Mouse (Mus musculus) adrenal gland, postnatal 14 days (tissue): ENCODE results near the gene Lhfpl3. TPM values are rescaled to one million over a fixed set of nuclear protein-coding genes. Genes with fewer than 3 reads are reported as not detected.
"Not testable (repeated sequence)": the region's sequence is repeated elsewhere in the genome, so short reads cannot be mapped to it uniquely, and the experiment has no call there.

Experiments
- DNase-seq: peaks from one replicate; pipeline ENCODE4 v3.0.0; 2021; ENCODE audit warnings: mixed read lengths
- long read RNA-seq, 2 experiments: library from polyadenylated mRNA; stranded (forward); transcript quantifications; one replicate each; pipeline ENCODE4 v2.0.0; 2021
- total RNA-seq: library from RNA; stranded (reverse); gene quantifications from 2 replicates; pipeline ENCODE4 v1.2.3, GENCODE M21; 2021

Lhfpl3 gene
- 0.45 and 0.89 TPM in 2 replicates for total RNA-seq
- long read RNA-seq, experiment 1, partial matches to known transcripts = 0 of 2 reads
- long read RNA-seq, experiment 1, other reads (novel, unspliced or antisense) = 2 of 2 reads
- long read RNA-seq, experiment 2 = 0 reads

DNA sequence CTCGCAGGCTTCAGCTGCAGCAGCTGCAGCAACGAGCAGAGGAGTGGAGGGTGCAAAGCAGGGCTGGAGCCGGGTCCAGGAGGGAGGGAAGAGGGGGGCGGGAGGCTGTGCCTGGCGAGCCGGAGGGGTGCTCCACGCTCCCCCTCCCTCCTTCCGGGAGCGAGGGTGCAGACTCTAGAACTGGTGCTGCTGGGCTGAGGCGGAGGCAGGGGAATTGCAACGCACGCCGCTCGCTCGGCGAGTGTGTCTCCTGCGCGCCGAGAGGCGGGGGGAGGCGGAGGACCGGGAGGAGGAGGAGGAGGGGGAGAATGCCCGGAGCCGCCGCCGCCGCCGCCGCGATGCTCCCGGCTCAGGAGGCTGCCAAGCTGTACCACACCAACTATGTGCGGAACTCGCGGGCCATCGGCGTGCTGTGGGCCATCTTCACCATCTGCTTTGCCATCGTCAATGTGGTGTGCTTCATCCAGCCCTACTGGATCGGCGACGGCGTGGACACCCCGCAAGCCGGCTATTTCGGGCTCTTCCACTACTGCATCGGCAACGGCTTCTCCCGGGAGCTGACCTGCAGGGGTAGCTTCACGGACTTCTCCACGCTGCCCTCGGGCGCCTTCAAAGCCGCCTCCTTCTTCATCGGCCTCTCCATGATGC lies at the start of gene Lhfpl3:
Gene Lhfpl3, plus strand, starts transcription at position 175 of the 648 bp plus-strand sequence.
- DNase-seq = peak; percentile 35

DNA sequence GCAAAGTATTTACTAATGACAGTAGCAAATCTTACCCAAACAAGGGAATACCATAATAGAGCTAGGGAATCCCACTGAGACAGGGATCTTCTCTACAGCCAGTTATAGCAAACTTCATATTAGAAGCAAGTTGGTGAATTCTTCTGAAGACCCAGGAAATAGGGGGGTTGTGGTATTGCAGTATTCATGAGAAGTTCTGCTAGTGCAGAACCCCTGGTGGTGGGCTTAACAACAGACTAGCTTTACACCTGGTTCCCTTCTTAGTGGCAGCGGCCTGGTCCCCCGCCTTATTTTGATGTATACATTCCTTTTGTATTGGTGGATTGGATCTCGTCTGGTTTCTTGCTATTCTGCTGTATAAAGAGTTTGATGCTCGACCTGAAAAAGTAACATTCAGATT lies 39.6 kb upstream of the Lhfpl3 start:
- not testable (repeated sequence) for DNase-seq

DNA sequence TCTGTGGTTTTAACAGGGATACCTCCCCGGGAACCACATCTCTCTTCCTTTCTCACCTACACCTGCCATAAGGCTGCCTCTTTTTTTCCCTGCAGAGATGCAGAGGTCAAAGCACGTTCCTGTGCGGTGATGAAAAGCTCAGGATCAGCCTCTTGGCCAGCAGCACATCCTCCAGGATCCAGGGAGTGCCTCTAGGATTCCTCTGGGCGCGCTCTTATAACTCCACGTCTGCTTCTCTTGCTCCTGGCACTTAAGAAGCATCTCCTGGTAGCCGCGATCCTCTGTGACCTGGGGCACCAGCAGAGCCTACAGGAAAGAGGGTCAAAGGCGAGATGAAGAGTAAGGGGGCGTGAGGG lies 352 bp upstream of the Lhfpl3 start:
- DNase-seq = no peak

DNA sequence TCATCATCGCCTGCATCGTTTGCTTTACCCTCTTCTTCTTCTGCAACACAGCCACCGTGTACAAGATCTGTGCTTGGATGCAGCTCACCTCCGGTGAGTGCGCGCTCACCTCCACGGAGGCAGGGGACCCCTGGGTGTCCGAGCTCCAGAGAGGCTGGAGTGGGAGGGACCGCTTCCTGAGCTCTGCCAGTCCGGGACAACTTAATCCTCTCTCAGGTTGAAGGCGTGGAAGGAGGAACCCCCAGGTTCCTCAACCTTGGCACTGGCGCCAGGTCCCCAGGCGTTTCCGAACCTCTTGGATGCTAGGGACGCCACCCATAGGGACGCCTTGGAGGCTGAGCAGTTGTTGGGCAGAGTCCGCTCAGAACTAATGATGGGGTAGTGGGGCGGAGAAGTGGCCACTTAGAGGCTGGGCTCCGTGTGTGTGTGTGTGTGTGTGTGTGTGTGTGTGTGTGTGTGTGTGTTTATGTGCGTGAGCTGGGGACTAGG lies 718 bp downstream of the Lhfpl3 start:
- DNase-seq = no peak

DNA sequence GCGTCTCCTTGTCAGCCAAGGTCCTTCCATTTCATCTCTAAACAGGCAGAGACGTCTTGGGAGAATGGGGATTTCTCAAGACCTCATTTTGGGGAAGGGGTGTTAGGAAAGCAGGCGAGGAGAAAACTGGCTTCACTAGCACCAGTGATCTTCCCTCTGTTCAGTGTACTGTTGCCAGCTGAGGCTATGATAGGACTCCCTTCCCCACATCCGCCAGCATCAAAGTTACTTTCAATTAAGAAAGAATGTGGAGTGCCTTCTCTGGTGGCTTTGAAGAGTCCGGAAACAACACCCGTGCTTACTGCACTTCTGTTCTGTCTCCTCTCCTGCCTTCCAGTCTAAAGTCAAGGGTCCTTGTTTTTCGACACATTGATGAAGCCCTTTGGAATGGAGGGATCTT lies 1.4 kb downstream of the Lhfpl3 start:
- no peak for DNase-seq

DNA sequence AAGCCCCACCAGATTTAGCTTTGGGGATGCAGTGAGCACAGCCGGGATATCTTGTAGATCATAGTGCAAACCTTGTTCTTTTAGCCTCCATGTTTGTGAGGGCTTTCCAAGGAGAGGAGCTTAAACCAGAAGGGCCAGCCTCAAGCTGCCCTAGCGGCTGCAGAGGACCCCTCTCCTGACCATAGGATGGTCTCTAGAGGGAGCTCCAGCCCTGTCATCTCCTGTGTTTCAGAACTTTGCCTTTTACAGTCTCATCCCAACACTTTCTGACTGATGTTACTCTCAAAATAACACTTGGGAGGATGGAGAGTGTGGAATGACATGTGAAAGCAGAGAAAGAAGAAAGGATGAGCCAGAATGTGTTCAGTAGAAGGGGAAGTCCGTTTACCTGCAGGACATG lies 11.4 kb downstream of the Lhfpl3 start:
- DNase-seq = no peak

DNA sequence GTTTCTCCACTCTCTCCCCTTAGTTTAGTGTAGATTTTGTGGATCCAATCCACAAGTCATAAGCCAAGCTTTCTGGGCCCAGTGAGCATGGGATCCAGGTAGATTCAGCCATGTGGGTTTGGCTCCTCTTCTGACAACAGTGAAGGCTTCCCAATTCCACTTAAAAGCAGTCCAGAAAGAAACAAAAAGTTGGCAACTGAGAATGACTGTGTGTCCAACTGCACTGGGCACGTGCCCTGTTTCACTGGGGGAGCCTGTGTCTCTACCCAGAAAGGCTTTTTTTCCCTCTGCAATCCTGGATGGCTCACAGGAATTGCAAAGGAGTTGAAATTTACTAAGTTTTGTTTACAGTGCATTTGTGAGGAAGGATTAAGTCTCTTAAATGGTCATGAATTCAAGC lies 24.9 kb downstream of the Lhfpl3 start:
- DNase-seq = no peak

DNA sequence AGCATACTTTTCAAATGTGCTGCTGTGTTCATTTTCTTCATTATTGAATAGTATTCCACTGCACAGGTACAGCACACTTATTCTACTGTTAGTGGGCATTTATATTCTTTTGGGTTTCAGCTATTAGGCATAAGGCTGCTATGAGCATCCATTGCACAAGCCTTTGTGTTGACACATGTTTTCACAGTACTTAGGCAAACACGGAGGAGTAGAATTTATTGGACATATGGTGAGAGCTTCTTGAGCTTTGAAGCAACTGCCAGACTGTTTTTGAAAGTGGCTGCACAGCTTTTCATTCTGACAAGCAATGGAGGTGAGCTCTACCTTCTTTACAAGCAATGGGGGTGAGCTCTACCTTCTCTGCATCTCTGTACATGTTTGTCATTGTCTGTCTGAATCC lies 49.5 kb downstream of the Lhfpl3 start:
- DNase-seq = no peak

DNA sequence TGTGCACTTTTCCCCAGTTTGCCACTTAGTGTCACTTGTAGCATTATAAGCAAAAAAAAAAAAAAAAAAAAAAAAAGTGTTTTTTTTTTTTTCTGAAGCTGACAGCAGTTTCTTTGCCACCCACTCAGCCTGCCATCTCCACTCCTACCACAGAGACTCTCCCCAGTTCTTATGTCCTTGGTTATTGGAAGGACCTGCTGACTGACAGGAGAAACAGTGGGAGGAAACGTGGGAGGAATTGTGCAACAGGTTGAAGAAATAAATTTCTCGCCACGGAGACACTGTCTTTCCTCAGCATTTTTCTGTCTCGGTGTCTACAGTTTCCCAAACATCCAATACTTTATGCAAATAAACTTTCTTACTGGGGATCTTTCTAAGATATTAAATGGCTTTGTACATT lies 67.6 kb downstream of the Lhfpl3 start:
- DNase-seq = no peak

DNA sequence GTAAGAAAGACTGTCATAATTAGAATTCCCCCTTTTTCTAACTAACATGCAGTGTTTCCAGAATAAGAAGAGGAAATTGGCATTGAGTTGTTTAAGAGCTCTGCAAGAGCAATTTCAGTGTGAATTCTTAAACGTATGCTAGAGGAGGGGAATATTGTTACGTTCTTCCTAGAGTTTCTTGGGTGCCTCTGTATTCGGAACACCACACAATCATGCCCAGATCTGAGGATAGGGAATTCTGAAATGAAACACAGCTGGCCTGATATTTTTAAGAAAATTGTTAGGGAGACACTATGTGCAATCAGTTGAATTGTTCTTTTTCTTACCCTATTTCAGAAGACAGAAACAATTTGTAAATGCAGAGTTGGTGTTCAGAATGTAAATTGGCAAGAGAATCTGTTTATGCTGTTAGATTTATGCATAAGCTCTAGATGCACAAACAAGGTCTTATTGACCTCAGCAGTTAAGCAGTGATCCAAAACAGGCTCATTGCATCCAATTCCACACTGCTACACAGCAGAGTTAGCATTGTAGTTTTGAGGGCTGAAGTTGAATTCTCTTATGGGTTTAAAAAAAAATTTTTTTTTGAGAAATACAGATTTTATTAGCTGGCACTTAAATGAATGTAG lies 84.1 kb downstream of the Lhfpl3 start:
- DNase-seq = no peak

DNA sequence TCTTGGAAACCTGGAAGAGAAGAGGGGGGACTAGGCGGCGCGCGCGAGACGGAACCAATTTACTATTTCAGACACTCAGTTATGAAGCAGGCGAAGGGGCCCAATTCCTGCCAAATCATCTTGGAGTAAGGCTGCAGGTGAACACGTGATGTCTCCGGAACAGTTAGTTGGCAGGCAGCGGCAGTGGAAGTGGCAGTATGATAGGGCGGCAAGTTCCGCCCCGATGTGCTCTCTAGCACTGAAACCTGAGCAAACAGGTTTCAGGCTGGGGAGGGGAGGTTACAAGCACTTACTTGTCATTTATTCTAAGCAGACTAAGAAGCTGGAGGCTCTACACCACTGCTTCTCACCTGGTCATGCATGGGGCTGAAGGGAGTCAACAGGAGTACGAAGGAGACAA lies 105.7 kb downstream of the Lhfpl3 start:
- no peak for DNase-seq

DNA sequence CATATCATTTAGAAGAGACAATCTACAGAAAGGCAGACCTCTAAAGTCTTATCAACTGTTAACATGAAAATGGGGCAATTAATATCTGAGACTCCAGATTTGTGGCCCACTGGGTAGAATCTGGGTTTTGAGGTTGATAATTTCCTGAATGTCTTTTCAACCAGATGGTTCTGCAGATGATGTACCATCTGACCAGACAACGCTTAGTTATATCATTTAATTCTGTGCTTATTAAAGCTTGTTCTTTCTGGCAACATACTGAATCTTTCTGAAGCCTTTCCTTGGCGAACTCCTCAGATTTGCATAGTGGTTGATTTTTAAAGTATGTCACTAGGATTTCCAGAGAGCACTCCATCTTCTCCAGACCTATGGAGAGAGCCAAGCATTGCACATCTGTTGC lies 107.6 kb downstream of the Lhfpl3 start:
- no peak for DNase-seq

DNA sequence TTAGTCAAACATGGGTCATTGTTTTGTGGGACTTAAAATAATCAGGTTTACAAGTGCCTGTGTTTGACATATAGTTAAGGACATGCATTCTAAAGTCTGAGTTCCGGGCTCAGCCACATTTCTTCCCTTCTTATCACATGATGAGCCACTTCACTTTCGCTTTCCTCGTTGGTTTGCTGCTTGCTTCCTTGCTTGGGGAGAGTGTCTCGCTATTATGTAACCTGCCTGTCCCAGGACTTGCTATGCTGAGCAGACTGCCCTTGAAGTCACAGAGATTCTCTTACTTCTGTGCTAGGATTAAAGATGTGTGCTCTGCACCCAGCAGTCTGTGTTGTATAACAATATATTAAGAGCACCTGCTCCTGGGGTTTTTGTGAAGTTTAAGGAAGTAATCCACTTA lies 110.6 kb downstream of the Lhfpl3 start:
- no peak for DNase-seq

DNA sequence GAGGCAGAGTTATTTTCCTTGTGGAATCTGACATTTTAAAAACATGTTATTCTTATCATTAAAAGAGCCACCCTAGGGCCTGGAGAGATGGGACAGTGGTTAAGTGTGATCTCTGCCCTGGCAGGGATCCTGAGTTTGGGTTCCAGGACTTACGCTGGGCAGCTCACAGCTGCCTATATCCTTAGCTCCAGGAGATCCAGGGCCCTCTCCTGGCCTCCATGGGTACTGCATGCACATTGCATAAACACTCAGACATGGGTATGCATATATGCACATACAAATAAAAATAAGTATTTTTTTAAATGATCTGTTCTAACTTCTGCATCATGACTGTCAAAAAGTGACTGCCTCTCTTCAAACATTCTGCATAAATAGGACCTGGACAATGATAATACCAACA lies 115.5 kb downstream of the Lhfpl3 start:
- DNase-seq = peak; percentile 32

DNA sequence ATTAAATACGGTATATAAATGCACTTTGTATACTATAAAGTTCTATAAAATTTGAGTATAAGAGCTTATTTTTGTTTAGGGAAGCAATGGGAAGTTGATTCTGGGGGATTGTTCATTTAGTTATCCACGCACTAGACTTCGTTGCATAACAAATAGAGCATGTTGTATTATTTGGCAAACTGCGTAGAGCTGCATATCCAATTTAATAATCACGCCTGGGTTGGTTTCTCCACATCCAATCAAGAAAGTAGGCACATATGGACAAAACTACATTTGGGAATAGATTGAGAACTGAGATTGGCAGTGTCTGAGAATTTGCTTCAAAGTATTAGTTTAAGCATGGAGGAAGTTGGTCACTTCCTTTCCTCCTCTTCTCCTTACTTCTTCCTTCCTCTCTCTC lies 123.2 kb downstream of the Lhfpl3 start:
- no peak for DNase-seq

DNA sequence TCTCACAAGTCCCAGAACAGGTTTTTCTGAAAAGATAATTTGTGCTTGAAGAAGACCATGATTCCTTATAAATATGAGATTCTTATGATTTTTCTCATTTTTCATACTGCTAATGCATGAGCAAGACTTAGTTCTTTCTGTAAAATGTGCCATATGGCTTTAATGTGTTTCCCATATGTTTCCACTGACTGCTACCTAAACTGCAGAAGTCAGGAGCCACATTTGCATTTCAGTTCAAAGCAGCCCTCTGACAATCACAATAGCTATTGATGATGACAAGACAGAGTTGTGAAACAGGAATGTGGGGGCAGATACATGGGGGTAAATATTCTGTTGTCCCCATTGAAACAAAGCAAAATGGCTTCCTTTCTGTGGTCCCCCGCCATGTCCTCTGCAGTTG lies 126.6 kb downstream of the Lhfpl3 start:
- no peak for DNase-seq

DNA sequence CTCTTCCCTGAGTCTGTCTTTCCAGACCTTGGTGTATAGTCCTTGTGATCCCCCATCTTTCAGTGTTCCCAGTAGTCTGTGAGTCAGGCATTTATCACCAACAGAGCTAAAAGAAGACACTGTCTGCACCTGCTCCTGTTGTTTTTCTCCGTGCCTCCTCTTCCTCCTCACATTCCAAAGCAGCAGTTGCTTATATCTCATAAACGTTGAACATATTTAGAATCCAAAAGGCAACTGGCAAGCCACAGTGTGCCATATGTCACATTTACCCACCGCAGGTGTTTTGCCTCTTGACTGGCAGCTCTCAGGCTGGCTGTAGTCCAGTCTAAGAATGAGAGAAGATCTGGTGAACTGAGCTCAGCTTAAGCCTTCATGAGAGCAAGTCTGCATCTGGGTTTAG lies 142.5 kb downstream of the Lhfpl3 start:
- no peak for DNase-seq

DNA sequence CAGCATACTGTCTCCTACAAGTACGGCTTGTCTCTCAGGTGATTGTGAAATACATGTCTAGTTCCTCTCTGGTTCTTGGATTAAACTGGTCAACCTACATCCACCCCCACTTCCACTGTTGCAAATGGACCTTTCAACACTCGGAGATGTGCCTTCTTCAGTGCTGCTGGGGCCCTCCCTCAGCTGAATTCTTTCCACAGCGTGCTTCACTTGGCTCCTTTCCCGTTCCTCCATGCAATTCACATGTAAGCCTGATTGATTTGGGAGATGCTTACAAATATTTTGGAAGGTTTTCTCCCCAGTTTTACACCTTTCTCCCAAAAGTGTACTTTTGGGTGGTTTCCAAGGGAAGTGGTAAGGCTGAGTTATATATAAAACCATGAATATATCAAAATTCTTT lies 143.6 kb downstream of the Lhfpl3 start:
- DNase-seq = no peak

DNA sequence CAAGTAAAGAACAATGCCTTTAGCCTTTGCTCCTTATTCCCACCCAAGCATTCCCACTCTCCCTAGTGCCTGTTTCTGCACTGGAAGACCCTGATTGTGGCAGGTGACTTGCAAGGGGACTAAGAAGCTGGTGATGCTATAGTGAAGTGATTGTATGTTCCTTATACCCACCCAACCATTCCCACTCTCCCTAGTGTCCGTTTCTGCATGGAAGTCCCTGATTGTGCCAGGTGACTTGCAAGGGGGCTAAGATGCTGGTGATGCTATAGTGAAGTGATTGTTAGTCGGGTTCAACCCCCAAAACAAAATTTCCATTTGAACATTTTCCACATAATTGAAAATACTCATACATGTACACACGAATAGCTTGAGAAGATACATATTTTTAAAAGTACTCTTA lies 151.4 kb downstream of the Lhfpl3 start:
- no peak for DNase-seq

DNA sequence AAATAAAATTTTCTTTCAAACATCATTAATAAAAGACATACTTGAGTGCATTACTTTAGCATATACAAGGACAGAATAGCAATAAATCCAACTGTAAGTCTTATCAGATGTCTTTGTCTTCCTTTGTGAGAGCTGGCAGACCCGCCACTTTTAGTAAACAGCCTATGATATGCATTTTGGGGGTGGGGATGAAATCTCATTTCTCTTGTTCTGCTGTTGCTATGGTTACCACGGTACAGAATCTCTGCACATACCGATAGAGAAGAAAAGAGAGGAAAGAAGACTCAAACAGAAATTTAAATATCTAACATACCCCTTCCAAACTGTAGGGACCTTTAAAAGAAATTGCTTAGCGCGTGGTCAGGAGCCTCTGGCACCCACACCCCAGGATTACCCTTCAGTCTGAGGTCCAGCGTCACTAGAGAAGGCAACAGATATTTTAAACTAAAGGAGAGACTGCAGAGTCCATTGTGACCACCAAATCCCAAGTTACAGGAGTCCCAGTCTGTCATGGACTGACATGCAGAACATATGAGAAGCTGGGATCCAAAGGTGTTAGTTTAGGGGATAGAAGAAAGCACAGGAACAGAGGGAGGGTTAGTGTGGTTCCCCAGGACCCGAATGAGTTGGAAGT lies 151.9 kb downstream of the Lhfpl3 start:
- DNase-seq = no peak

DNA sequence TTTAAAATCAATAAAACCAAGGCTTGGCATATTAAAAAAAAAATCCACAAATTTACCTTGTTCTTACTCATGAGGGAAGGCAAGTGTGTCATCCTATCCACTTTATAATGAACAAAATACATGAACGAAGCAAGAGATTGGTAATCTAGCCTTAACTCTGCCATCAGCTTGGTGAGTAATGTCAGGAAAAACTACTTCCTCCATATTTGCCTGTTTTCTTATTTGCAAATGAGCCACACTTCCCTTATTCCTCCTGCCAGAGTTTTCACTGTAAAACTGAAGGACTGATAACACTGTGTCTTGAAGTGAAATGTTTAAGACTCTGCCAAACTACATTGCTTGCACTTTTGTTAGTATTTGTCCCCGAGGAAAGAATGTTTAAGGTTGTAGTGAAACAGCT lies 152.7 kb downstream of the Lhfpl3 start:
- no peak for DNase-seq

DNA sequence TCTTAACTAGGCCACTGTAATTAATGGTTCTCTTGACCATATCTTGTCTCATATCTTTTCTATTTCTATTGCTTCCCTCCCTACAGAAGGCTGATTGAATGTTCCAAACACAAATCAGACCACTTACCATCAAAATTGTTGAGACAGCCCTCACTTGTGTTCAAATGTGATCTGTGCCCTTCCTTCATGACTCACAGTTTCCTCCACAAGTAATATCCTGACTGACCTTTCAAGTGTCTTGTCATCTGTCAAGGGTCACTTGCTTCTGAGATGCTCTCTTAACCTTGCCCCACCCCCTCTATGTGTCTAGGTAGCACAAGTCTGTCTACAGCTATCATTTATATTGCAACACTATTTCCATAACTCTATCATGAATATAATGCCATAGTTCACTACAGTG lies 154.1 kb downstream of the Lhfpl3 start:
- no peak for DNase-seq

DNA sequence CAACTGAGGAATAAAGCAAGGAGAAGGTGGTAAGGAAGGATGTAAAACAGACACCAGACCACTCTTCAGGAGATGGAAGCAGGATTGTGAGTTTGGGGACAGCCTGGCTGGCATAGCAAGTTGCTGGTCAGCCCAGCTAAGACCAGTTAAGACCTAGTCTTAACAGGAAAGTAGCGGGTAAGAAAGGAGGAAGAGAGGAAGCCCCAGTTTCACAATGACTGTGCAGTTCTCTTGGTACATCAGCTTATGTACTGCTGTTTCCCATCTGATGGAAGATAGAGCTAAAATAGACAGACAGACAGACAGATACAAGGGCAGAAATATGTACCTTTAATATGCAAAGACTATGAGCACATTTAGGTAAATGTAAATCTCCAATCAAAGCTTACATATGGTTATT lies 171.3 kb downstream of the Lhfpl3 start:
- no peak for DNase-seq

DNA sequence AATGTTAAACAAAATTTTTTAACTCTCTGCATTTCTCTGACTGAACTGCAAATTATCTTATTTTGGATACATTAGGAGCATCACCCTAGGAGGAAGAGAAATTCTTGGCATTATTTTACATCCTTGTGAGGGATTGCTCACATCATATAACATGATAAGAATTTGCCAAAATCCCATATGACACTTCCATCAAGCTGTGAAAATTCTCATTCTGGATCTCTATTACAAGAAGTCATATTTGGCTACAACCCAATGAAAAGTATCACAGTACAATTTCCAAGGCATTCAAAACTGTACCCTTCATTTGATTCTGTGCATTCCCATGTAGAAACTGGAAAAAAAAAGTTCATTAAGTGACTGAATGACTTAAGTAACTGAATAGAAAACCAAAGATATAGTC lies 180.3 kb downstream of the Lhfpl3 start:
- DNase-seq = no peak
